Mouse (Mus musculus): Measurements from ENCODE around the gene Hfe2. TPM values are rescaled to one million over a fixed set of nuclear protein-coding genes. Genes with fewer than 3 reads are reported as not detected.

Hfe2 gene
- polyA plus RNA-seq, 1 experiment from 2014 or later, result 1.2 TPM

DNA sequence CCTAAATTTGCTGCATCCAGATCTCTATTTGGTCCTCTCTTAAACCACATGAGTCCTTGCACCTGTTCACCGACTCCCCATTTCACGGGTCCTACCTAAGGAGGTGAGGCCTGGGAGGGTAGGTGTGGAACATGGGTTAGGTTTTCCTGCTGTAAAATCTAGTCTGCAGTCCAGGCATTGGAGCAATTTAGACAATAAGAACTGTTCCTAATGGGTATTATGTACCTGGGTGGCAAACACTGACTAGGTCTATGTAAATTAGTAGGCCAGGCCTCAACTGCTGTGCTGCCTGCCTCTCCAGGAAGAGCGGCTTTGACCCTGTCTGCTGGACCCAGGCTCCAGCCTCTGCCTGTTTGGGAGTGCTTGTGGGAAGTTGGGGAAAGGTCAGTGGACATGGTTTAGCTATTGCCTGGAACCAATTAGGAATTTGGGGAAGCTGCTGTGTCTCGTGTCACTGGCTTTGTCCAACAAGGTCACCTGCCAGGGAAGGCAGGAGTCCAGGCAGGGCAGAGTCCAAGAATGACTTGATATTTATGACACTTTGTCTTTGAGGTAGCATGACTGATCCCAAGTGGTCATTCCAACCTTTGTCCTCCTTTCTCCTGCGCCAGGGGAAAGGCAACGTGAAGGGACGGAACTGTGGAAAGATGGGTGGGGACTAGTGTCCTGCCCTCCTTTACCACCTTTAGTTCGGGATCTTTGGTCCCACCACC is 50.5 kb downstream of the Hfe2 start:
- no peak overlapping the region for H3K4me3 ChIP-seq
- no peak for ATAC-seq (replicated peaks)
- H3K4me2 ChIP-seq, result no peak overlapping the region
- H3K9me3 ChIP-seq, result no peaks in the 10 kb centered on the region
- H3K27me3 ChIP-seq (replicated peaks), result no peaks in the 10 kb centered on the region
- WGBS, result 93% methylated on average over 8 of the region's 8 CpGs
- no peaks in the 10 kb centered on the region for H3K36me3 ChIP-seq (replicated peaks)
- H3K4me1 ChIP-seq, result peaks cover 19% of the 10 kb centered on the region
- no peak overlapping the region for H3K9ac ChIP-seq
- H3K27ac ChIP-seq, result no peak overlapping the region

DNA sequence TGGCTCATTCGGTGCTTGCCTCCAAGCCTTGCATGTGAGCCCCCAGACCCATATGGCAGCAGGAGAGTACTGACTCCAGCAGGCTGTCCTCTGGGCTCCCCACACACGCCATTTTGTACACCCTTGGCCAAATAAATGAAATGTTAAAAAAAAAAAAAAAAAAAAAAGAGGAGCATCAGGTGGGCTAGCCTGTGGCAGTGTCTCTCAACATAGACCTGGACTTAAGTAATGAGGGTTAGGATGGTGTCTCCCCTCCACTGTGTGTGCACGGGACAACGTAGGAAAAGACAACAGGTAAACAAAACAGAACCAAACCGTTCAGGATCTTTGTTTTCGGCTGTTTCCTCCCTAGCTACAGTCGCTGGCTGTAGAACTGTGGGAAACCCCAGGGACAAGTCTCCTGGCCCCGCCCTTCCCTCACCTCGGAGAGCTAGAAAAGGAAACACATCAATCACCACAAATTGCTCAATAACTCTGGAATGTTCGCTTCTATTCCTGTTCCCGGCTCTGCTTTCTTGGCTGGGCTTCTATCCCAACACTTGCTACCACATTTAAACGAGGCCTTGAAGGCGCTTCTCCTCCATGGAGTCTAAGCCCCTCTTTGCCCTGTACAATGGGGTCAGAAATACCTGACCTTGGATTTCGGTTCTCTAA is 51.2 kb downstream of the Hfe2 start:
- Histone ChIP-seq H3K27me3 (replicated peaks) (no peaks in the 10 kb centered on the region), H3K4me3 (peak overlapping the region; percentile 4; the same call in 1 of the 2 replicates), H3K4me1 (peaks cover 21% of the 10 kb centered on the region), H3K36me3 (replicated peaks) (no peaks in the 10 kb centered on the region), H3K9me3 (no peaks in the 10 kb centered on the region), H3K9ac (no peak overlapping the region), H3K27ac (peak overlapping the region; percentile 43; the same call in 1 of the 2 replicates), H3K4me2 (peak overlapping the region; percentile 29)
- ATAC-seq (replicated peaks), result no peak
- WGBS, result 72% methylated on average over 14 of the region's 14 CpGs

DNA sequence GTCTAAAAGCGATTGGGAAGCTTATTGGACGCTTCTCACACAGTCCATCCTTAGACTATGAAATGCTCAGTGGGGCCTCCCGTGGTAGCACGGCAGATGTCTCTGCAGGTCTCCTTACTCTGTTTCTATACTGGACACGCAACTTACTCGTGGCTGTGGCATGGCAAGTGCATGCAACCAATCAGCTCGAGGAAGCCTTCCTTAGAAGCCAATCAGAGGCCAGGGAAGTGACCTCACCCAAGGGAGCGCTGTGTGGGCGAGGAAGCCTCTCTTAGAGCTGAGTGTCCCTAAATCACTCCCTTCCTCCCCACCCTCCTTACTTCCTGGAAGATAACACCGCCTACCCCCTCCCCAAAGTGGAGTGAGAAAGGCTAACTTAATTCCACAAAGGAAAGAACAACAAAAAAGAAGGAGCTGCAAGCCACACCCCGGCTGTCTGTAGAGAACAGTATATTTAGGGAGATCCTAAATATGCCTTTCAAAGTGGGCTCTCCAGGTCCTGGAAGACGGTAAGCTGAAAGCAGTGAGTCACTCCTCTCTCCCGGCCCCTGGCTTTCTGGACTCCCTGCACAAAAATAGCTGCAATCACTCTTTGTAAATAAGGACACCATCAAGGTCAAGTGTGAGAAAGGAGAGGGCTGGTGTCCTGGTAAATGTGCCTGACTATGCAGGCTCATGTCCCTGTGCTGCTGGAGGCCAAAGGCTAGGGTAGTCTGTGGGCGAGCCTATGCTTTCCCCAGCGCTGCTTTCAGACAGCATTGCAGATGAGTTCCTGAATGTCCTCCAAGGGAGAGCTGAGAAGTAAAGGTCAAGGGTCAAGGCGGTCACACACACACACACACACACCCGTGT is 51.9 kb downstream of the Hfe2 start, which contains the start of gene Gm16253:
TSS of gene Gm16253 (plus strand) at position 295 of the 852 bp plus-strand sequence.
- ATAC-seq (replicated peaks), result peak; percentile 87
- Histone ChIP-seq H3K4me1 (peaks cover 21% of the 10 kb centered on the region), H3K4me2 (peak within 1 kb of the TSS; percentile 29), H3K9ac (no peak within 1 kb of the TSS), H3K36me3 (replicated peaks) (no peaks in the 10 kb centered on the region), H3K27me3 (replicated peaks) (no peaks in the 10 kb centered on the region), H3K9me3 (no peaks in the 10 kb centered on the region), H3K27ac (peak within 1 kb of the TSS; percentile 53), H3K4me3 (peak within 1 kb of the TSS; percentile 4)
- 29% methylated on average over 17 of the region's 17 CpGs for WGBS

DNA sequence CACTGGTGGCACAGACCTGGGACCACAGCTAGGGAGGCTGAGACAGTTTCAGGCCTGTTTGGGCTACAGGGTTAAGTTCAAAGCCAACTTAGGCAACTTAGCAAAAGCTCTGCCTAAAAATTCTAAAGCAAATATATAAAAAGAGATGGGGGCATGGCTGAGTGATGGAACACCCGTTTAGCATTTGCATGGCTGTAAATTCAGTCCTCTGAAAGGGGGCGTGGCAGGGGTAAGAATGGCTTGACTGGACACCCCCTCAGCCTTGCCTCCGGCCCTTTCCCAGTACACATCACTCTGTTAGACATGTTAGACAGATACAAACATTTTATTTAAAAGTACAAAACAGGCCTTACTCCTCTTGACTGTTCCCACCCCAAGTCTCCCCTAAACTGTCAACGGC is 52.6 kb downstream of the Hfe2 start:
- Histone ChIP-seq H3K27me3 (replicated peaks) (no peaks in the 10 kb centered on the region), H3K9ac (no peak overlapping the region), H3K4me3 (no peak overlapping the region), H3K4me2 (no peak overlapping the region), H3K36me3 (replicated peaks) (no peaks in the 10 kb centered on the region), H3K9me3 (no peaks in the 10 kb centered on the region), H3K4me1 (peaks cover 21% of the 10 kb centered on the region), H3K27ac (peak overlapping the region; percentile 53; the same call in 1 of the 2 replicates)
- 85% methylated on average over 4 of the region's 4 CpGs for WGBS
- no peak for ATAC-seq (replicated peaks)

Other genes with a start within 250 kb of the Hfe2 start
- gene Fcgr1, start 231.2 kb upstream of the Hfe2 start, polyA plus RNA-seq (2015; fragmentation: Nextera tagmentation; extraction: Ambion mirVana), result 1.0 and 1.7 TPM in 2 replicates
- gene BC107364, start 72.9 kb upstream of the Hfe2 start, polyA plus RNA-seq (2015; fragmentation: Nextera tagmentation; extraction: Ambion mirVana), result not detected in 2 replicates
- 52.0 TPM in 2 replicates for gene Txnip, start 32.8 kb downstream of the Hfe2 start, polyA plus RNA-seq (2015; fragmentation: Nextera tagmentation; extraction: Ambion mirVana)
- 1.1 and 2.1 TPM in 2 replicates for gene Gm16253, start 51.8 kb downstream of the Hfe2 start, polyA plus RNA-seq (2015; fragmentation: Nextera tagmentation; extraction: Ambion mirVana)
- gene Polr3gl, start 69.0 kb downstream of the Hfe2 start, polyA plus RNA-seq (2015; fragmentation: Nextera tagmentation; extraction: Ambion mirVana), result 35.7 and 36.9 TPM in 2 replicates
- gene Ankrd34a, start 71.5 kb downstream of the Hfe2 start, polyA plus RNA-seq (2015; fragmentation: Nextera tagmentation; extraction: Ambion mirVana), result 15.0 and 16.7 TPM in 2 replicates
- gene Lix1l, start 76.0 kb downstream of the Hfe2 start, polyA plus RNA-seq (2015; fragmentation: Nextera tagmentation; extraction: Ambion mirVana), result 3.9 and 4.5 TPM in 2 replicates
- 121 and 127 TPM in 2 replicates for gene Rbm8a, start 104.8 kb downstream of the Hfe2 start, polyA plus RNA-seq (2015; fragmentation: Nextera tagmentation; extraction: Ambion mirVana)
- gene Pex11b, start 110.2 kb downstream of the Hfe2 start, polyA plus RNA-seq (2015; fragmentation: Nextera tagmentation; extraction: Ambion mirVana), result 58.7 and 58.8 TPM in 2 replicates
- 0.11 and 0.34 TPM in 2 replicates for gene Gm42957, start 110.3 kb downstream of the Hfe2 start, polyA plus RNA-seq (2015; fragmentation: Nextera tagmentation; extraction: Ambion mirVana)
- gene Itga10, start 120.4 kb downstream of the Hfe2 start, polyA plus RNA-seq (2015; fragmentation: Nextera tagmentation; extraction: Ambion mirVana), result 1.5 and 1.6 TPM in 2 replicates
- gene Ankrd35, start 145.0 kb downstream of the Hfe2 start, polyA plus RNA-seq (2015; fragmentation: Nextera tagmentation; extraction: Ambion mirVana), result 2.1 TPM in 2 replicates
- 37.8 and 38.7 TPM in 2 replicates for gene Pias3, start 171.2 kb downstream of the Hfe2 start, polyA plus RNA-seq (2015; fragmentation: Nextera tagmentation; extraction: Ambion mirVana)
- 13.5 and 15.4 TPM in 2 replicates for gene Nudt17, start 183.4 kb downstream of the Hfe2 start, polyA plus RNA-seq (2015; fragmentation: Nextera tagmentation; extraction: Ambion mirVana)
- gene Polr3c, start 202.5 kb downstream of the Hfe2 start, polyA plus RNA-seq (2015; fragmentation: Nextera tagmentation; extraction: Ambion mirVana), result 33.7 and 33.8 TPM in 2 replicates
- 67.1 and 73.4 TPM in 2 replicates for gene Rnf115, start 202.5 kb downstream of the Hfe2 start, polyA plus RNA-seq (2015; fragmentation: Nextera tagmentation; extraction: Ambion mirVana)